Mouse (Mus musculus): Measurements from ENCODE around the gene 1700061G19Rik.

DNA sequence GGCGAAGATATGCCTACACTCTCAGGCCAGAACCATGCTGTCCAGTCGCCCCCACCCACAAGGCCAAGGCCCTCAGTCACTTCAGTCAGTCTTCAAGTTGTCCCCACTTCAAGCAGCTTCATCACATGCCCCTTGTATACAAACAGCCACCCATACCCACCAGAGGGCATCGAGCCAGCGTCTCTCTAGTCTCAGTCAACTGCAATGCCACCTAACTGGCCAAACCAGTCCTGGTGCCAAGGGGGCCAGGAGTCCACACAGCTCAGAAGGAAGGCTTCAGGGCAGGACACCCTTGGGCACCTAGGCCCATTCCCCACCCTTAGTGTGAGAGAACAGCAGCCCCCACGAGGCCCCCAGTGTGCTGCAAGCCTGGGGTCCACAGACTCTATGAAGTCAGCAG is 31.8 kb downstream of the 1700061G19Rik start:
- no peak for TF ChIP-seq CTCF (IDR thresholded peaks at IDR 0.05; ENCODE audit: extremely low read depth, insufficient read depth, insufficient read length, insufficient replicate concordance)
- TF ChIP-seq POLR2A (IDR thresholded peaks at IDR 0.05; ENCODE audit: low read depth, low read length): no peak

Measured in spleen, adult 2 months (tissue).